Mouse (Mus musculus): ENCODE data around the gene 1110017D15Rik. TPM values are rescaled to one million over a fixed set of nuclear protein-coding genes. Genes with fewer than 3 reads are reported as not detected.
"Not testable (repeated sequence)": the region's sequence is repeated elsewhere in the genome, so short reads cannot be mapped to it uniquely, and the experiment has no call there.

Gene 1110017D15Rik
- polyA plus RNA-seq, 1 experiment from 2014 or later, result 0.21 TPM

DNA sequence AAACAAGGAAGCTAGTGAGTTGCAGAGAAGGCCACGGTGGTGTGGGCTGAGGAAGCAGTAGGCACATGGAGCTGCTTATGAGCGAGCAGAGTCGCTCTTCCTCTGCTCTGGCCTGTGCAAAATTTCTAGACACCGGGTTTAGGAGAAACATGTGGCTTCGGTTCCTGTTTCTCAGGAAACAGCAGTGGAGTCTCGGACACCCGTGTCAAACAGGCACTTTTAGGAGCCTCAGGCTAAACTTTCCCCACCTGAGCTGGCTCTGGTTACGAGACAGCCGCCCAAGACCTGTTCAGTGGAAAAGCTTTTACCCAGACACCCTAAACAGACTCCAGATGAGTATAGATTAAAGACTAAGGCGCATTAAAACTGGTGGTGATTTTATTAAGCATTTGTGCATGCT is 47.9 kb downstream of the 1110017D15Rik start:
- ATAC-seq (no peak), DNase-seq (ENCODE audit: low read depth, low spot score) (no peak)
- POLR2A ChIA-PET, result interaction anchor here (1.9 kb wide), 1 partner anchor 53 kb away, joined by 5 read pairs; no protein-coding TSS in a partner anchor
- in situ Hi-C loops (cut with MboI; ENCODE audit: low pct_unique_long_range_greater_than_20kb), result loop anchor here (5.0 kb wide), 2 partner anchors 38 to 143 kb away; no protein-coding TSS in a partner anchor
- H3K27me3 ChIP-seq, result no peaks in the 10 kb centered on the region
- no peak for TF ChIP-seq CTCF (IDR thresholded peaks at IDR 0.05)
- CTCF ChIA-PET, result interaction anchor here (0.9 to 3.0 kb wide), 18 partner anchors 9 to 184 kb away, joined by 3 to 12 read pairs (median 4); no protein-coding TSS in a partner anchor

- peak; percentile 50 for TF ChIP-seq CTCF (IDR thresholded peaks at IDR 0.05)
- DNase-seq (ENCODE audit: low read depth, low spot score) (no peak), ATAC-seq (no peak)
- ChIA-PET CTCF (interaction anchor here (0.9 to 3.0 kb wide), 20 partner anchors 9 to 239 kb away, joined by 3 to 12 read pairs (median 4); no protein-coding TSS in a partner anchor), POLR2A (interaction anchor here (0.6 to 1.9 kb wide), 2 partner anchors 47 to 54 kb away, joined by 3 to 5 read pairs; no protein-coding TSS in a partner anchor)
- no peaks in the 10 kb centered on the region for H3K27me3 ChIP-seq
- in situ Hi-C loops (cut with MboI; ENCODE audit: low pct_unique_long_range_greater_than_20kb), result loop anchor here (5.0 kb wide), 2 partner anchors 39 to 144 kb away; no protein-coding TSS in a partner anchor
Measured at GRCm38 (mm10) chr4:41468396-41469080, 48.6 kb downstream of the 1110017D15Rik start.

DNA sequence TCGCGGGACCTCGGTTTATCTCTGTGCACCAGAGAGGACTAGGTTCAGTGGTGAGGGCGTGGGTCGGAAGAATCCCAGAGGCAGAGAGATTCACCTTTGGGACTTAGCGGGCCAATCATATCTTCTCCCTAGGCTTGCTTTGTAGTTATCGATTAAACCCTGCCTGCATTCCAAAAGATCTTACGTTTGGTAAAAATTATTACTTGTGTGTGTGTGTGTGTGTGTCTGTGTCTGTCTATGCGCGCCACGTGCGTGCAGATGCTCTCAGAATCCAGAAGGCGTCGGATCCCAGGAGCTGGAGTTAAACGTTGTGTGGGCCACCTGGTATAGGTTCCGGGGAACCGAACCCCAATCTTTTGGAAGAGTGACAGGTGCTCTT is 51.9 kb downstream of the 1110017D15Rik start:
- no peak for DNase-seq (ENCODE audit: low read depth, low spot score)
- TF ChIP-seq CTCF (IDR thresholded peaks at IDR 0.05), result no peak
- in situ Hi-C loops (cut with MboI; ENCODE audit: low pct_unique_long_range_greater_than_20kb), result loop anchor here (5.0 kb wide), 2 partner anchors 42 to 147 kb away; no protein-coding TSS in a partner anchor
- ChIA-PET CTCF (interaction anchor here (0.8 to 2.7 kb wide), 4 partner anchors 58 to 243 kb away, joined by 3 to 9 read pairs (median 4); no protein-coding TSS in a partner anchor), POLR2A (no interaction called here)
- no peaks in the 10 kb centered on the region for H3K27me3 ChIP-seq
- ATAC-seq, result no peak

- TF ChIP-seq CTCF (IDR thresholded peaks at IDR 0.05), result no peak
- in situ Hi-C loops (cut with MboI; ENCODE audit: low pct_unique_long_range_greater_than_20kb), result loop anchor here (5.0 kb wide), 2 partner anchors 43 to 148 kb away; no protein-coding TSS in a partner anchor
- H3K27me3 ChIP-seq, result no peaks in the 10 kb centered on the region
- ChIA-PET POLR2A (interaction anchor here (0.6 kb wide), 1 partner anchor 554 kb away, joined by 3 read pairs; no protein-coding TSS in a partner anchor), CTCF (interaction anchor here (1.0 to 2.7 kb wide), 3 partner anchors 59 to 242 kb away, joined by 3 to 9 read pairs (median 5); no protein-coding TSS in a partner anchor)
- DNase-seq (ENCODE audit: low read depth, low spot score) (peak; percentile 89), ATAC-seq (peak; percentile 99)
Measured at GRCm38 (mm10) chr4:41464345-41465286, 52.5 kb downstream of the 1110017D15Rik start, which contains the start of the genes Kif24 and Nudt2. TSS of gene Kif24 (minus strand) at chr4:41464887. TSS of gene Nudt2 (plus strand) at chr4:41465151.

DNA sequence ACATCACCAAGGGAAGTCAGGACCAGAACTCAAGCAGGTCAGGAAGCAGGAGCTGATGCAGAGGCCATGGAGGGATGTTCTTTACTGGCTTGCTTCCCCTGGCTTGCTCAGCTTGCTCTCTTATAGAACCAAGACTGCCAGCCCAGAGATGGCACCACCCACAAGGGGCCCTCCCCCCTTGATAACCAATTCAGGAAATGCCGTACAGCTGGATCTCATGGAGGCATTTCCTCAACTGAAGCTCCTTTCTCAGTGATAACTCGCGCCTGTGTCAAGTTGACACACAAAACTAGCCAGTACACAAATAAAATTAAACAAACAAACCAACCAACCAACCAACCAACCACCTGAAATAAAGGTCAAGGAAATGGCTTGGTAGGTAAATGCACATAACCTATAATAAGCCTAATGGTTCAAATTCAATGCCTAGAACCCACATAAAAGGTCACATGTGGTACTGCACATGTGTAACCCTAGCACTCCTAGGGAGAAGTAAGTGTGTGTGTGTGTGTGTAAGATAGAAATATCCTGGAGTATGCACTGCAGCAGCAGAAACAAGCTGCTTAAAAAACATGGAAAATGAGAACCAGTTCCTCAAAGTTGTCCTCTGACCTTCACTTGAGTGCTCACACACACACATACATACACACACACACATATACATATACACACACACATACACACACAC is 53.9 kb downstream of the 1110017D15Rik start:
- H3K27me3 ChIP-seq; ATAC-seq; CTCF ChIA-PET; in situ Hi-C loops (cut with MboI; ENCODE audit: low pct_unique_long_range_greater_than_20kb); POLR2A ChIA-PET; DNase-seq (ENCODE audit: low read depth, low spot score): not testable (repeated sequence)

GRCm38 (mm10) chr4:41460690-41461089 is 56.4 kb downstream of the 1110017D15Rik start:
- in situ Hi-C loops (cut with MboI; ENCODE audit: low pct_unique_long_range_greater_than_20kb), result no loop called here
- no peaks in the 10 kb centered on the region for H3K27me3 ChIP-seq
- DNase-seq (ENCODE audit: low read depth, low spot score) (no peak), ATAC-seq (no peak)
- POLR2A ChIA-PET, result no interaction called here
- CTCF ChIA-PET, result interaction anchor here (1.1 kb wide), 1 partner anchor 20 kb away, joined by 3 read pairs; no protein-coding TSS in a partner anchor
- TF ChIP-seq CTCF (IDR thresholded peaks at IDR 0.05), result no peak

Other genes with a start within 250 kb of the 1110017D15Rik start
- gene Ubap2, start 242.2 kb downstream of the 1110017D15Rik start, polyA plus RNA-seq (2021), result 54.1 TPM
- 25.9 TPM for gene Dcaf12, start 202.4 kb downstream of the 1110017D15Rik start, polyA plus RNA-seq (2021)
- gene Ubap1, start 168.3 kb downstream of the 1110017D15Rik start, polyA plus RNA-seq (2021), result 42.6 TPM
- 3.5 TPM for gene Kif24, start 52.4 kb downstream of the 1110017D15Rik start, polyA plus RNA-seq (2021)
- 31.0 TPM for gene Nudt2, start 52.2 kb downstream of the 1110017D15Rik start, polyA plus RNA-seq (2021)
- gene AI464131, start 14.3 kb downstream of the 1110017D15Rik start, polyA plus RNA-seq (2021), result 6.2 TPM
- 19.3 TPM for gene Fam219a, start 52.2 kb upstream of the 1110017D15Rik start, polyA plus RNA-seq (2021)
- gene Dnaic1, start 52.4 kb upstream of the 1110017D15Rik start, polyA plus RNA-seq (2021), result 0.40 TPM
- 3.0 TPM for gene Enho, start 123.0 kb upstream of the 1110017D15Rik start, polyA plus RNA-seq (2021)
- gene Cntfr, start 179.8 kb upstream of the 1110017D15Rik start, polyA plus RNA-seq (2021), result 6.7 TPM
- gene Il11ra1, start 182.7 kb upstream of the 1110017D15Rik start, polyA plus RNA-seq (2021), result 26.2 TPM
- gene Rpp25l, start 196.2 kb upstream of the 1110017D15Rik start, polyA plus RNA-seq (2021), result 27.2 TPM
- gene Dctn3, start 205.8 kb upstream of the 1110017D15Rik start, polyA plus RNA-seq (2021), result 116 TPM
- gene Arid3c, start 213.8 kb upstream of the 1110017D15Rik start, polyA plus RNA-seq (2021), result 0.04 TPM
- 28.4 TPM for gene Galt, start 237.9 kb upstream of the 1110017D15Rik start, polyA plus RNA-seq (2021)
- gene Sigmar1, start 238.8 kb upstream of the 1110017D15Rik start, polyA plus RNA-seq (2021), result 44.4 TPM

All from Patski (cell line).